Mouse (Mus musculus) heart, embryonic 16.5 days (tissue): ENCODE data around the gene Ncoa1. TPM values are rescaled to one million over a fixed set of nuclear protein-coding genes. Genes with fewer than 3 reads are reported as not detected.

ENCODE experiments used
- ATAC-seq: fragments of 200-750 bp; cut with Nextera tagmentation; replicated peaks from 2 replicates; pipeline ENCODE4 v1.8.0; 2017; ENCODE audit warnings: moderate number of reproducible peaks; ENCODE audit not compliant: insufficient read depth, low FRiP score; ENCODE audit errors: extremely low read depth
- H3K27ac ChIP-seq: fragments of 300-500 bp; sonication (generic); 2 replicates; pipeline ENCODE4 v1.5.1; 2014; ENCODE audit warnings: mild to moderate bottlenecking, low read length, control low read depth, moderate library complexity
- H3K27me3 ChIP-seq: fragments of 300-500 bp; sonication (generic); 2 replicates; pipeline ENCODE4 v1.6.1; 2014; ENCODE audit warnings: low read length, mixed read lengths; ENCODE audit not compliant: control insufficient read depth, insufficient read depth
- H3K36me3 ChIP-seq: fragments of 300-500 bp; sonication (generic); 2 replicates; pipeline ENCODE4 v1.6.1; 2014; ENCODE audit not compliant: control insufficient read depth, insufficient read depth
- H3K4me1 ChIP-seq: fragments of 300-500 bp; sonication (generic); 2 replicates; pipeline ENCODE4 v1.6.1; 2014; ENCODE audit warnings: low read length, mixed read lengths; ENCODE audit not compliant: control insufficient read depth, insufficient read depth
- H3K4me2 ChIP-seq: fragments of 300-500 bp; sonication (generic); 2 replicates; pipeline ENCODE4 v1.6.1; 2014; ENCODE audit warnings: low read depth, mild to moderate bottlenecking, control low read depth, low read length
- H3K4me3 ChIP-seq: fragments of 300-500 bp; sonication (generic); 2 replicates; pipeline ENCODE4 v1.5.1; 2014; ENCODE audit warnings: mild to moderate bottlenecking, control low read depth, low read length
- H3K9ac ChIP-seq: fragments of 300-500 bp; sonication (generic); 2 replicates; pipeline ENCODE4 v1.6.1; 2014; ENCODE audit warnings: low read length, control low read depth
- H3K9me3 ChIP-seq: fragments of 300-500 bp; sonication (generic); replicated peaks from 2 replicates; pipeline ENCODE4 v1.6.1; 2016; ENCODE audit warnings: low read length; ENCODE audit not compliant: control insufficient read depth
- WGBS: fragments of 180-500 bp; shearing (Covaris S2); extraction: QIAGEN DNeasy Blood & Tissue Kit; methylation state at CpG from one replicate; pipeline ENCODE4 v1.1.7; 2014; 5-methylcytosine and 5-hydroxymethylcytosine counted together
- polyA plus RNA-seq: library from polyadenylated mRNA; unstranded; fragments of >200 nt; fragmentation: Nextera tagmentation; extraction: Ambion mirVana; gene quantifications from 2 replicates; pipeline ENCODE4 v1.2.1, GENCODE M21; 2015

Gene Ncoa1
- polyA plus RNA-seq, 1 experiment from 2014 or later: 6.0 TPM

DNA sequence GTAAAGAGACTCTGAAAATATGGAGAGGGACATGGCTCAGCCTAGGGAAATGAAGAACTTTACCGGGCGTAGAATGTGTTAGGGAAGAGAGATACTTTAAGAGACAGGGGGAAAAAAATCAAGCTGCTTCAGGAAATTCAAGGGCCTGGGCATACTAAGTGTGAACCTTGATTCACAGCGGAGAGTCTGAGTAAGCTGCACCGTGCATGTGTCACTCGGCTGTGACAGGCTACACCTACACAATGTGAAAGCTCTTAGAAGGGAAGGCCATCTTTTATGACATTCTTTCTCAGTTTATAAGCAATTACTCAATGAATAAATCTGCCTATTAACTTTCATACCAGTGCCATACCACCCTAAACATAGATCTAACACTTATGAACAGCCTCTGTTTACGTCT is 183.2 kb downstream of the Ncoa1 start:
- H3K4me1 ChIP-seq: no peaks in the 10 kb centered on the region
- no peak for ATAC-seq
- H3K27ac ChIP-seq: no peak overlapping the region
- no peak overlapping the region for H3K4me2 ChIP-seq
- H3K4me3 ChIP-seq: no peak overlapping the region
- 87% methylated on average over 6 of the region's 6 CpGs for WGBS
- peaks cover 9% of the 10 kb centered on the region for H3K36me3 ChIP-seq
- H3K9ac ChIP-seq: no peak overlapping the region
- H3K27me3 ChIP-seq: no peaks in the 10 kb centered on the region
- H3K9me3 ChIP-seq: no peaks in the 10 kb centered on the region

DNA sequence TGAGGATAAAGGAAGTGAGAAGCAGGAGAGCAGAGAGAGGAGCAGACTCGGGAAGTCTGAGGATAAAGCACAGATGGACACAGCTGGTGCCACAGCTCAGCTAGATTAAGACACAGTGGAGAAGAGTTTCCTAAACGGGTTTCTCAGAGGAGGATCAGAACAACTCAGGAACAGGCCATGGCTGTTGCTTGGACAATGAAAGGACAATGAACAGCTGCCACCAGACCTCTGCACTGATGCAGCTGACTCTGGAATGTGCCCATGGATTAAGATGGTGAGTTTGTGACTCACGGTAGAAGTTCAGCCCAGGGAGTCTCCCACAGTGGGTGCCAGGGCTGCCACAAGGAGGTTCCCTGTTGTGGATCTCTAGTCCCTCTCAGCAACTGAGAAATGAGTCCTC is 191.8 kb downstream of the Ncoa1 start:
- H3K36me3 ChIP-seq: no peaks in the 10 kb centered on the region; the same call in 1 of the 2 replicates
- H3K27ac ChIP-seq: no peak overlapping the region
- WGBS: 34% methylated on average over 3 of the region's 3 CpGs
- ATAC-seq: no peak
- no peak overlapping the region for H3K4me2 ChIP-seq
- no peaks in the 10 kb centered on the region for H3K9me3 ChIP-seq
- no peak overlapping the region for H3K9ac ChIP-seq
- no peaks in the 10 kb centered on the region for H3K27me3 ChIP-seq
- no peak overlapping the region for H3K4me3 ChIP-seq
- no peaks in the 10 kb centered on the region for H3K4me1 ChIP-seq

- H3K27me3 ChIP-seq: no peaks in the 10 kb centered on the region
- no peak overlapping the region for H3K27ac ChIP-seq
- H3K36me3 ChIP-seq: no peaks in the 10 kb centered on the region
- H3K4me1 ChIP-seq: peaks cover 5% of the 10 kb centered on the region
- no peak overlapping the region for H3K4me2 ChIP-seq
- H3K4me3 ChIP-seq: no peak overlapping the region
- WGBS: 83% methylated on average over 3 of the region's 3 CpGs
- no peak for ATAC-seq
- H3K9ac ChIP-seq: no peak overlapping the region
- no peaks in the 10 kb centered on the region for H3K9me3 ChIP-seq
These were observed 197.1 kb downstream of the Ncoa1 start for GRCm38 (mm10) chr12:4279878-4280277.

- Histone ChIP-seq H3K4me1 (peaks cover 5% of the 10 kb centered on the region), H3K27me3 (no peaks in the 10 kb centered on the region), H3K9me3 (no peaks in the 10 kb centered on the region), H3K4me2 (no peak overlapping the region), H3K9ac (no peak overlapping the region), H3K4me3 (no peak overlapping the region), H3K27ac (no peak overlapping the region), H3K36me3 (peaks cover 4% of the 10 kb centered on the region)
- WGBS: 89% methylated on average over 3 of the region's 3 CpGs
- ATAC-seq: no peak
These were observed 197.8 kb downstream of the Ncoa1 start for GRCm38 (mm10) chr12:4278978-4279755.

- no peak overlapping the region for H3K4me3 ChIP-seq
- ATAC-seq: no peak
- no peak overlapping the region for H3K9ac ChIP-seq
- H3K4me1 ChIP-seq: no peaks in the 10 kb centered on the region
- no peak overlapping the region for H3K27ac ChIP-seq
- H3K4me2 ChIP-seq: no peak overlapping the region
- peaks cover 35% of the 10 kb centered on the region for H3K36me3 ChIP-seq
- 93% methylated on average over 6 of the region's 6 CpGs for WGBS
- H3K9me3 ChIP-seq: peaks cover 9% of the 10 kb centered on the region
- H3K27me3 ChIP-seq: no peaks in the 10 kb centered on the region
These were observed 205.9 kb downstream of the Ncoa1 start for GRCm38 (mm10) chr12:4271078-4271477.

- H3K27me3 ChIP-seq: no peaks in the 10 kb centered on the region
- 92% methylated on average over 4 of the region's 4 CpGs for WGBS
- H3K27ac ChIP-seq: no peak overlapping the region
- H3K36me3 ChIP-seq: peaks cover 34% of the 10 kb centered on the region
- H3K9me3 ChIP-seq: peaks cover 9% of the 10 kb centered on the region
- no peak overlapping the region for H3K9ac ChIP-seq
- H3K4me1 ChIP-seq: no peaks in the 10 kb centered on the region
- no peak overlapping the region for H3K4me2 ChIP-seq
- no peak for ATAC-seq
- H3K4me3 ChIP-seq: no peak overlapping the region
These were observed 209.2 kb downstream of the Ncoa1 start for GRCm38 (mm10) chr12:4267765-4268164.

DNA sequence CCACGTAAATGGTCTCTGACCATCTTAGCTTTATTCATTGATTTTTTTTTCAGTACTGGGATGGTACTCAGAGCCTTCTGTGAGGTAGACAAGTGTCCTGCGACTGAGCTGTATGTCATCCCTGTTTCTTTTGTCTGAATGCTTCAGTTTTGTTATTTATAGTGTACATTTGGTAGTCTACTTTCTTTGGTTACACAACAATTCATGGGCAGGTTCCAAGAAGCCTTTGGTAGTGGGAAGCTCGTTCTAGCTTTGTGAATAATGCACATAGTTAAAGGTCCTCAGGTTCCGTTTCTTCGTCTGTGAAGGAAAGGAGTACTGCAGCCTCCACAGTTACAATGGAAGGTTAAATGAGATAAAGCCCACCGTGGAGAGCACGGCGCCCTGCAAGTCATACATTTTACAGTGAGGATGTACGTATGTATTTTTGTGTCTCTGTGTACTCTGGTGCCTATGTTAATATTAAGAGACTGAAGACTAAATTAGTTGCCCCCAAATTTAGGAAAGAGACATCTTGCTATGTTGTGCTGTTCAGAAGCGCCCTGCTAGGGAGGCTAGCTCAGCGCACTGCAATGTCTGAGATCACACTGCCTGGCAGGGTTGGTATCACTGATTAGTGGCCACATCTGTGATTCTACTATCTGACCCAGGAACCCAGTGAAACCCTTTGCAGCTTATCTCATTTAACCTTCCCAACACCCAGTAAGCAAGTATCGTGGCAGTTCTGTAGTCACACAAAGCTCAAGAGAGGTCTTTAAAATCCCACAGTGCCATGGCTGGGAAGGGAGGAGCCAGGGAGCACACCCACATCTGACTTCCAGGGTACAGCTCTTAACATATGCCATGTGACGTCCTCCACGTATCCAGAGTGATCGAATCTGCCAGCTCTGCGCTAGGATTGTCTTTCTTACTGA is 224.0 kb downstream of the Ncoa1 start:
- H3K9me3 ChIP-seq: no peaks in the 10 kb centered on the region
- H3K4me3 ChIP-seq: no peak overlapping the region
- no peaks in the 10 kb centered on the region for H3K27me3 ChIP-seq
- ATAC-seq: no peak
- 82% methylated on average over 16 of the region's 16 CpGs for WGBS
- no peak overlapping the region for H3K4me2 ChIP-seq
- H3K27ac ChIP-seq: no peak overlapping the region
- peaks cover 10% of the 10 kb centered on the region for H3K36me3 ChIP-seq
- H3K9ac ChIP-seq: no peak overlapping the region
- H3K4me1 ChIP-seq: no peaks in the 10 kb centered on the region

DNA sequence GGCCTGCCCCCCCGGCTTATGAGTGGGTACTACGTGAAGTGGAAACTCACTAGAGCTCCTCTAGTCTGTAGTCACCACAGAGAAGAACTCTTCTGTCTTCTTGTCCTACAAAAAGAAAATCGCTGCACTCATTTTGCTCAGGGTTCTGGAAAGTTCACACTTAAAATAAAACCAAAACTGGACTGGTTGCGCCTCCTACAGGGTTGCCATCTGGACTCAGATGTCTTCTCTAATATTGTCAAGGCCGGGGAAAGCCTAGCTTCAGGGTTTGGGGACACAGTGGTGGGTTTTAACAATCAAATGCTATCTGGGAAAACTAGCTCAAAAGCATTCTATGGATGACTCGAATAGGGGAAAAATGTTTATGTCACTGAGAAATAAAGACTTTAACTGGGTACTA is 227.2 kb downstream of the Ncoa1 start:
- Histone ChIP-seq H3K36me3 (peaks cover 15% of the 10 kb centered on the region), H3K27ac (no peak overlapping the region), H3K27me3 (no peaks in the 10 kb centered on the region), H3K9ac (no peak overlapping the region), H3K9me3 (no peaks in the 10 kb centered on the region), H3K4me1 (no peaks in the 10 kb centered on the region), H3K4me2 (no peak overlapping the region), H3K4me3 (no peak overlapping the region)
- WGBS: 82% methylated on average over 6 of the region's 6 CpGs
- no peak for ATAC-seq

DNA sequence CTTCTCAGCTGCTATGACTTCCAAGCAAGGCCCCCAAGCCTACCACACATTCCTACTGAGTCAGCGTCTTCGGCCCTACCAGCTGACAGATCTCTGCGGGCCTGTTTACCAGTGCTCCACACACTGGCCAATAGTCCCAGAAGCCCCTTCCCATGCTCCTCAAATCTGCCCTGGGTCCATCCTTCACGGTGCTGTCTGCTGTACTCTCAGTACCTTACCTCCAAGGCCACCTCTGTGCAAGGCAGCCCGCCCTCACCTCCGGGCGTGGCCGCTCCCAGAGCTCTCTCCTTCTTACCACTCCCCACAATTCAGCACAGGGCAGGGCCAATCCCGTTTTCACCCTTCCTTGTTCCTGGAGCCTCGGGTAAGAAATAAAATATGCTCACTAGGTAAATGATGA is 231.2 kb downstream of the Ncoa1 start:
- Histone ChIP-seq H3K36me3 (peaks cover 7% of the 10 kb centered on the region; the same call in 1 of the 2 replicates), H3K9ac (no peak overlapping the region), H3K4me3 (no peak overlapping the region), H3K4me1 (0 out of 2 replicates have a peak, but pooled peaks cover 2% of the 10 kb centered on the region), H3K9me3 (no peaks in the 10 kb centered on the region), H3K27ac (no peak overlapping the region), H3K4me2 (no peak overlapping the region), H3K27me3 (no peaks in the 10 kb centered on the region)
- ATAC-seq: no peak
- 82% methylated on average over 10 of the region's 10 CpGs for WGBS
